Mouse (Mus musculus) limb, embryonic 12.5 days (tissue): Measurements from ENCODE around the gene Flii. TPM values are rescaled to one million over a fixed set of nuclear protein-coding genes. Genes with fewer than 3 reads are reported as not detected.

Experiments used
- ATAC-seq: fragments of 200-750 bp; cut with Nextera tagmentation; 2 replicates; pipeline ENCODE4 v1.8.0; 2017; ENCODE audit warnings: low read depth, moderate TSS enrichment; ENCODE audit not compliant: insufficient number of reproducible peaks, insufficient read depth, low FRiP score, low TSS enrichment
- H3K27ac ChIP-seq: fragments of 300-500 bp; sonication (generic); 2 replicates; pipeline ENCODE4 v1.5.1; 2016; ENCODE audit warnings: mild to moderate bottlenecking, moderate library complexity
- H3K27me3 ChIP-seq: fragments of 300-500 bp; sonication (generic); 2 replicates; pipeline ENCODE4 v1.6.1; 2016; ENCODE audit warnings: mild to moderate bottlenecking, moderate library complexity
- H3K36me3 ChIP-seq: fragments of 300-500 bp; sonication (generic); 2 replicates; pipeline ENCODE4 v1.6.1; 2016; ENCODE audit warnings: mild to moderate bottlenecking, moderate library complexity
- H3K4me1 ChIP-seq: fragments of 300-500 bp; sonication (generic); replicated peaks from 2 replicates; pipeline ENCODE4 v1.6.1; 2016
- H3K4me2 ChIP-seq: fragments of 300-500 bp; sonication (generic); 2 replicates; pipeline ENCODE4 v1.6.1; 2016; ENCODE audit warnings: mild to moderate bottlenecking, moderate library complexity
- H3K4me3 ChIP-seq: fragments of 300-500 bp; sonication (generic); replicated peaks from 2 replicates; pipeline ENCODE4 v1.5.1; 2016; ENCODE audit warnings: mild to moderate bottlenecking
- H3K9ac ChIP-seq: fragments of 300-500 bp; sonication (generic); replicated peaks from 2 replicates; pipeline ENCODE4 v1.6.1; 2016; ENCODE audit warnings: mild to moderate bottlenecking, moderate library complexity
- H3K9me3 ChIP-seq: fragments of 300-500 bp; sonication (generic); 2 replicates; pipeline ENCODE4 v1.6.1; 2016; ENCODE audit warnings: mild to moderate bottlenecking, moderate library complexity
- WGBS: fragments of 180-500 bp; shearing (Covaris S2); methylation state at CpG from one replicate; pipeline ENCODE4 v1.1.7; 2016; 5-methylcytosine and 5-hydroxymethylcytosine counted together
- polyA plus RNA-seq: library from polyadenylated mRNA; unstranded; fragments of >200 nt; fragmentation: Nextera tagmentation; extraction: Ambion mirVana; gene quantifications from 2 replicates; pipeline ENCODE4 v1.2.1, GENCODE M21; 2016

Flii gene
- 65.4 and 75.0 TPM in 2 replicates for polyA plus RNA-seq

DNA sequence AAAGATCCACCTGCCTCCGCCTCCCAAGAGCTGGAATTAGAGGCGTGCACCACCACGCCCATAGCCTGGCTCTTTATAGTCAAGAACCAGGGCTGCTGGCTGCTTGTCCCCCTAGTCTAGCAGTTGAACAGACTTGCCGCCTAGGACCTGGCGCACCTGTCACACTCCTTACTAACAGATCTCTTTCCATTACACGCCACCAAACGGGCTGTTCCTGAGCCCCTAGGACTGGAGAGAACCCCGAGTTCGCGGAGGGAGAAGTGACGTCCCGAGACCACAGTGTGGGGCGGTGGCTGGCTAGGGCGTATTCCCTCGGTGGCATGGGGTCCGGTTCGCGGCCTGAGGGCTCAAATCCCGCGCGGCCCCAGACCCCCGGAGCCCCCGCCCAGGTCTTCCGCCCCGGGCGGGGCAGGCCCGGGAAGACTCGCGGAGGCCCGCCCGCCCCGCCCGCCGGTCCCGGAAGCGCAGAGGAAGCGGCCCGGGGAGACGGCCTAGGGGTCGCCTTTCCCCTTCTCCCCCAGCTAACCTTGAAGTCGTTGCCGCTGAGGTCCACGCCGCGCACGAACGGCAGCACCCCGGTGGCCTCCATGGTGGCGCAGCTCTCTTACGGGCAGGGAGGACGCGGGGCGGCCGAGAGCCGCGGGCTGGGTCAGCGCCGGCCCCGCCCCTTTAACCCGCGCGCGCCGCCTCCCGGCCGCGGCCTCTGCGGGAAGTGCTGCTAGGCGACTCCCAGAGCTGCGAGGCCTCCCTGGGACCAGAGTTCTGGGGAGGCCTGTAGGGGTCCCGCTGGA, at the start of gene Flii:
TSS of gene Flii (minus strand) at position 663 of the 791 bp plus-strand sequence.
- ATAC-seq: peak; percentile 61
- H3K4me1 ChIP-seq: peaks cover 23% of the 10 kb centered on the region
- peaks cover 49% of the 10 kb centered on the region for H3K36me3 ChIP-seq
- no peaks in the 10 kb centered on the region for H3K27me3 ChIP-seq
- no peaks in the 10 kb centered on the region for H3K9me3 ChIP-seq
- H3K27ac ChIP-seq: peak within 1 kb of the TSS; percentile 87
- peak within 1 kb of the TSS; percentile 87 for H3K4me3 ChIP-seq
- H3K4me2 ChIP-seq: peak within 1 kb of the TSS; percentile 75
- peak within 1 kb of the TSS; percentile 84 for H3K9ac ChIP-seq
- WGBS: under 1% methylated on average over 61 of the region's 71 CpGs

DNA sequence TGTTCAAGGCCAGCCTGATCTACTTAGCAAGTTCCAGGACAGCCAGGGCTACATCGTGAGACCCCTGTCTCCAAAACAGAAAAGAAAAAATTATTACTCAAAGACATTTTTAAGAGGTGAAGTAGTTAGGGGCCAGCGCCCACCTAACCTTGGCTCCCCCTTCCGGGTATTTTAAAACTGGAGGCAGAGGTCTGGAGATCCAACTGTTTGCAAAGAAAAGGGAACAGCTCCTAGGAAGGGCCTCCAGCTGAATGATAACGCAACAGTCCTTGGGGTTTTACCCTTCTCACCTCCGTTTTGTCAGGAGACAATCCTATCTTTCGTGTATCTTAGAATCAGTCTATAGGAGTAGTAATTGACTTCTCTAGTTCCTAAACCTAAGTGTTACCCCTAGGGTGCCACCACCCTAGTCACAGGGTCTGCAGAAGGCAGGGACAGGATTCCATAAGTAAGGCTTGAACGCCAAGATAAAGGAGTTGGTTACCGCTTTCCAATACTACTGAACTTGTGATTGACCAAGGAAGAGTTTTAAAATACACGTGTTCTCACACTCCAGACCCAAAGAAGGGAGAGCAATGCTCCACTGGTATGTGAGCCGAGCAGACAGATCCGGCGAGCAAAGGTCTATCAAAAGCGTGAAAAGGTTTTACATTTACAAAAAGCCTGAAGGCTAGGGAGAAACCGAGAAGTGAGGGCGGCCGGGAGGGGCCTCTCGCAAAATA, 49.2 kb upstream of the Flii start:
- H3K4me3 ChIP-seq: peak overlapping the region; percentile 87
- H3K27ac ChIP-seq: peak overlapping the region; percentile 90; the same call in 1 of the 2 replicates
- peaks cover 50% of the 10 kb centered on the region for H3K4me1 ChIP-seq
- peak overlapping the region; percentile 79 for H3K9ac ChIP-seq
- H3K4me2 ChIP-seq: peak overlapping the region; percentile 90
- ATAC-seq: 0 out of 2 replicates have a peak, but pooled peaks have one; percentile 29
- peaks cover 28% of the 10 kb centered on the region for H3K36me3 ChIP-seq
- no peaks in the 10 kb centered on the region for H3K27me3 ChIP-seq
- 5% methylated on average over 17 of the region's 17 CpGs for WGBS
- H3K9me3 ChIP-seq: no peaks in the 10 kb centered on the region

DNA sequence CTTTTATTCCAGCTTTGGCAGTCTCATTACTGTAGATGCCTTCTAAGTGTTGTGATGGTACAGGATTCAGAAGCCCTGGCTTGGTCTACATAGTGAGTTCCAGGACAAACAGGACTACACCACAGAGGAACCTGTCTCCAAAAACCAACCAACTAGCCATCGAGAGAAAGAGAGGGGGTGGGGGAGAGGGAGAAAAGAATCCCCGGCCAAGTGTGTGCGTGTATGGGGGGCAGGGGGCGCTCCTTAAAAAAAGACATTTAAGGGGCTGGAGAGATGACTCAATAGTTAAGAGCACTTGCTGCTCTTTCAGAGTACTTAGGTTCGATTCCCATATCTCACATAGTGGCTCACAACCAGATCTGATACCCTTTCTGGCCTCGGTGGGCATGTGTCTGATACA, 48.5 kb upstream of the Flii start:
- Histone ChIP-seq H3K27ac (no peak overlapping the region), H3K4me3 (peak overlapping the region; percentile 87), H3K9ac (peak overlapping the region; percentile 79; the same call in 1 of the 2 replicates), H3K4me1 (peaks cover 43% of the 10 kb centered on the region), H3K27me3 (no peaks in the 10 kb centered on the region), H3K36me3 (peaks cover 21% of the 10 kb centered on the region), H3K9me3 (no peaks in the 10 kb centered on the region), H3K4me2 (peak overlapping the region; percentile 90)
- WGBS: 63% methylated on average over 6 of the region's 6 CpGs
- ATAC-seq: no peak

DNA sequence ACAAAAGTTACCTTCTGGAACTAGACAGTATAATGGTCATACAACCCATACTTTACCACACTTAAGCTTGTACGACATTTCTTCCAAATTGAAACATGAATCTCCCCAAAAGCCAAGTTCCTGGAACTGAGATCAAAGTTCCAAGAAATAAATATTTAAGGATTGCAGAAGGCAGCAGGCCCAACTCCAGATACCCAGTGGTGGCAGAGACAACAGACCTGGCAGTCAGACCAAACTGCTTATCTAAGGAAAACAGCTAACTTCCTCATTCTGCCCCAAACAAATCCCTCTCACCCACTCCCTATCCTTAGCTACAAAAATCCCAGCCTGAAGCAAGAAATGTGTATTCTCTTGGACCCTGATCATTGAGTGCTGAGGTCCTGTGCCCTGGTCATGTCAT, 47.8 kb upstream of the Flii start:
- WGBS: 97% methylated on average over 1 of the region's 1 CpGs
- peaks cover 13% of the 10 kb centered on the region for H3K36me3 ChIP-seq
- peaks cover 36% of the 10 kb centered on the region for H3K4me1 ChIP-seq
- no peak overlapping the region for H3K4me3 ChIP-seq
- H3K9me3 ChIP-seq: no peaks in the 10 kb centered on the region
- H3K9ac ChIP-seq: no peak overlapping the region
- no peak overlapping the region for H3K27ac ChIP-seq
- H3K4me2 ChIP-seq: peak overlapping the region; percentile 90
- ATAC-seq: no peak
- no peaks in the 10 kb centered on the region for H3K27me3 ChIP-seq

DNA sequence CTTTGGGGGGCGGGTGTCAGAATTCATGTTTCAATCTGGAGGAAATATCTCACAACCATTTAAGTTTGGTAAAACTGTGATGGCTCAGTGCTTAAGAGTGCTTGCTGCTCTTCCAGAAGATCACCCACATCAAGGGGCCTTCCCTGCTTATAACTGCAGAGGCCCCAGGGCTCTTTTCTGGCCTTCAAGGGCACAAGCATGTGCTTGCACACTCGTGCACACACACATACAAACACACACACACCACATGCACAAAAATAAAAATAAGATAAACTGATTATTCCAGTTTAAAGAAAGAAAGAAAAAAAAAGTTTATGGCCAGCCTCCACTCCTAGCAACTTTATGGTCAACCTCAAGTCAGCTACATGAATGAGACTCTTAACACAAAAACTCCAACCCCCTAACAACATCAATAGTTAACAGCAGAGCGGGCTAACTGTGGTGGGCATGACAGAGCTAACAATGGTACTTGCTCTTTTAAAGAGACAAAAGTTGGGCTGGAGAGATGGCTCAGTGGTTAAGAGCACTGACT, 47.2 kb upstream of the Flii start:
- Histone ChIP-seq H3K4me3 (no peak overlapping the region), H3K27me3 (no peaks in the 10 kb centered on the region), H3K4me1 (peaks cover 29% of the 10 kb centered on the region), H3K9me3 (no peaks in the 10 kb centered on the region), H3K4me2 (no peak overlapping the region), H3K36me3 (peaks cover 7% of the 10 kb centered on the region), H3K27ac (no peak overlapping the region), H3K9ac (no peak overlapping the region)
- no peak for ATAC-seq
- 92% methylated on average over 3 of the region's 3 CpGs for WGBS

DNA sequence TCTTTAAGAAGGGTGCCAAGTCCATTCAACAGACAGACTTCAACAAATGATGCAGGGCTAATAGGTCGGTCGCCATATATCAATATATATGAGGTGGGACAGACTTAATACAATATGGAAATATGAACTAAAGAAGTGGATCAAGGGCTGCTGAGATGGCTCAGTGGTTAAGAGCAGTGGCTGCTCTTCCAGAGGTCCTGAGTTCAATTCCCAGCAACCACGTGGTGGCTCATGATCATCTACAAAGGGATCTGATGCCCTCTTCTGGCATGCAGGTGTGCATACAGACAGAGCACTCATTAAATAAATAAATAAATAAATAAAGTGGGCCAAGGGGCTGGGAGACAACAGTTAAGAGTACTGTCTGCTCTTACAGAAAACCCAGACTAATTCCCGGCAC, 45.1 kb upstream of the Flii start:
- Histone ChIP-seq H3K4me3 (no peak overlapping the region), H3K27ac (no peak overlapping the region), H3K36me3 (no peaks in the 10 kb centered on the region), H3K4me2 (no peak overlapping the region), H3K4me1 (peaks cover 16% of the 10 kb centered on the region), H3K9me3 (no peaks in the 10 kb centered on the region), H3K9ac (no peak overlapping the region), H3K27me3 (no peaks in the 10 kb centered on the region)
- no peak for ATAC-seq
- 81% methylated on average over 4 of the region's 4 CpGs for WGBS

DNA sequence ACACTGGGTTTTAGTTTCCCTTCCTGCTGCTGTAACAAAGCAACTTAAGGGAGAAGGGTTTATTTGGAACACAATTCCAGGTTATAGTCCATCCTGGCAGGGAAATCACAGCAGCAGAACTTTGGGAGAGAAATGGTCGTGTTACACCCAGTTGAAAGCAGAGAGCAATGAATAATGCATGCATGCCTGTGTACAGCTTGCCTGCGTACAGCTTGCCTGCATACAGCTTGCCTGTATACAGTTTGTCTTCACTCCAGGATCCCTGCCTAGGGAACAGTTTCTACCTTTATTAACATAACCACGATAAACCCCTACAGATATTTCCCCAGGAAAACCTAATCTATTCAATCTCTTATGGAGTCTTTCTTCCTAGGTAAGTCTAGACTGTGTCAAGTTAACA, 43.7 kb upstream of the Flii start:
- no peak overlapping the region for H3K9ac ChIP-seq
- H3K4me2 ChIP-seq: no peak overlapping the region
- no peak overlapping the region for H3K4me3 ChIP-seq
- WGBS: 90% methylated on average over 3 of the region's 3 CpGs
- ATAC-seq: no peak
- H3K27ac ChIP-seq: no peak overlapping the region
- peaks cover 11% of the 10 kb centered on the region for H3K4me1 ChIP-seq
- H3K36me3 ChIP-seq: peaks cover 7% of the 10 kb centered on the region; the same call in 1 of the 2 replicates
- H3K27me3 ChIP-seq: no peaks in the 10 kb centered on the region
- H3K9me3 ChIP-seq: no peaks in the 10 kb centered on the region

DNA sequence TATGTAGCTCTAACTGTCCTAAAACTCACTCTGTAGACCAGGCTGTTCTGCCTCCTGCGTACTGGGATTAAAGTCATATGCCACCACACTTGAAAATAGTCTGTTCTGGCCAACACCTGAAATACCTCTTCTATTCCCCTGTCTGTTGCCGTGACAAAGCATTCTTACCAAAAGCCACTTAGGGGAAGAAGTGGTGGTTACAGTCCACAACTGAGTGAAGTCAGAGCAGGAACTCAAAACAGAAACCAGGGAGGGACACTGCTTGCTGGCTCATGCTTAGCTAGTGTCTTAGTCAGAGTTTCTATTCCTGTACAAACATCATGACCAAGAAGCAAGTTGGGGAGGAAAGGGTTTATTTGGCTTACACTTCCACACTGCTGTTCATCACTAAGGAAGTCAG, 42.3 kb upstream of the Flii start:
- Histone ChIP-seq H3K4me3 (no peak overlapping the region), H3K4me2 (no peak overlapping the region), H3K4me1 (no peaks in the 10 kb centered on the region), H3K27ac (no peak overlapping the region), H3K27me3 (no peaks in the 10 kb centered on the region), H3K9me3 (no peaks in the 10 kb centered on the region), H3K36me3 (peaks cover 19% of the 10 kb centered on the region; the same call in 1 of the 2 replicates), H3K9ac (no peak overlapping the region)
- ATAC-seq: no peak
- 90% methylated on average over 2 of the region's 2 CpGs for WGBS

DNA sequence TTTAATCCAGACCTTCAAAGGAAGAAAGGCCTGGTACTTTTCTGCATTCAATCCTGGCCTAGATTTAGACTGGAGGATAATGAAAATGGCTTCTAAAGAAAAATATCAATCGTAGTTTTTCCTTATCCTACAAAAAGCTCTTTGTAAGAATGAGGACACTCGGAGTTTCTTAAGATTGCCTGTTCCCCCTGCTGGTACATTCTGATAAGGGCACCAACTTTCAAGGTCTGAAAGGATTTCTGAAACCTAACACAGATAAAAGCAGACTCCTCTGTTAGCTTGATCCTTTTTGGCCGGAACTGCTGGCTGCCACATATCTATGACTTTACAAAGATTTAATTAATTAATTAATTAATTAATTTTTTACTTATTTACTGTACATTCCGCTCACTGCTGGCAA, 39.9 kb upstream of the Flii start:
- Histone ChIP-seq H3K9me3 (no peaks in the 10 kb centered on the region), H3K4me3 (no peak overlapping the region), H3K4me1 (no peaks in the 10 kb centered on the region), H3K4me2 (no peak overlapping the region), H3K27me3 (no peaks in the 10 kb centered on the region), H3K9ac (no peak overlapping the region), H3K27ac (no peak overlapping the region), H3K36me3 (peaks cover 29% of the 10 kb centered on the region)
- WGBS: 91% methylated on average over 4 of the region's 4 CpGs
- ATAC-seq: no peak

DNA sequence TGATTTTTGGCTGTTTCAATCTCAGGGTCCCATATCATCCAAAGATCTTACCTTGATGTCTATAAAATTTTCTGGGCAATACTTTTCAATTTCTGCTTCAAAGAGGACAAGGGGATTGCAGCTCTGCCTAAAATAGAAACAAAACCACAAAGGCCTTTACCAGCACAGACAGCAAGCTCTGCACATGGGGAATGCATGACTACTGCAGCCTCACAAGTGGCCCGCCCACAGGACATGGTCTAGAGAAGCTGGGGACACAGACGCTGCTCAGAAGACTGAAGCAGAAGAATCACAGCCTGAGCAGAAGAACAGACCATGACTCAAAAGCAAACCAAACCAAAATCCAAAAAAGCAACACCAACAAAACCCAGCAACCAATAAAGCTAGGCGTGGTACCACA, 34.6 kb upstream of the Flii start:
- no peaks in the 10 kb centered on the region for H3K27me3 ChIP-seq
- H3K4me3 ChIP-seq: no peak overlapping the region
- no peak overlapping the region for H3K9ac ChIP-seq
- no peaks in the 10 kb centered on the region for H3K4me1 ChIP-seq
- no peak for ATAC-seq
- peaks cover 76% of the 10 kb centered on the region for H3K36me3 ChIP-seq
- 94% methylated on average over 3 of the region's 3 CpGs for WGBS
- no peaks in the 10 kb centered on the region for H3K9me3 ChIP-seq
- no peak overlapping the region for H3K4me2 ChIP-seq
- no peak overlapping the region for H3K27ac ChIP-seq

DNA sequence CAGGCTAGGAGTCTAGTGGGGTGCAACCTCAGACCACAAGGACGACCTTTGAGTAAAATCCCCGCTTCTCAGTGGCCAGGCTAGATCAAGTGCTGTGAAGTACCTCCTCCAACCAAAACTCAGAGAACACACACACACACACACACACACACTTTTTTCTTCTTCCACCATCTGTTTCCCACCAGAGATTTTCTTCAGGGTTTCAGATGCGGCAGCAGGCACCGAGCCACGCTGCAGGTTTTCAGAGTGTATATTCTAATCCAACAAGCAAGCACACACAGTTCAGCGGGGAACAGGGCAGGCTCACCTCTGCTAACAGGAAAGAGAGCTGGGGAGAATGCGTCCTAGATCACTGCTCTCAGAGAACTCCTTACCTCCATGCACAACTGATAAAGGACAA, 28.5 kb upstream of the Flii start:
- no peaks in the 10 kb centered on the region for H3K9me3 ChIP-seq
- 97% methylated on average over 7 of the region's 7 CpGs for WGBS
- H3K9ac ChIP-seq: no peak overlapping the region
- no peaks in the 10 kb centered on the region for H3K27me3 ChIP-seq
- no peak overlapping the region for H3K4me3 ChIP-seq
- H3K4me2 ChIP-seq: no peak overlapping the region
- H3K27ac ChIP-seq: no peak overlapping the region
- no peak for ATAC-seq
- no peaks in the 10 kb centered on the region for H3K4me1 ChIP-seq
- peaks cover 93% of the 10 kb centered on the region for H3K36me3 ChIP-seq
